Comparison of ENCODE assay signal across 18 mouse cellular contexts in genomic region chr19:27409196-27409595, GRCm38 (mm10).
"Had no signal": no experiment of that assay in that cellular context is flagged by ENCODE, and none has a peak within 500 bp of the region (broad histone marks: within the 10 kb centered on the region; RNA-seq: fewer than 3 reads in every experiment).

No protein-coding gene starts in this region.

- H3K27ac ChIP-seq: heart, embryonic 13.5 days; heart, embryonic 15.5 days; hindbrain, embryonic 13.5 days; hindbrain, embryonic 15.5 days; hindbrain, postnatal 0 days; limb, embryonic 13.5 days; limb, embryonic 15.5 days; liver, embryonic 12.5 days; liver, embryonic 14.5 days had no signal

- H3K4me3 ChIP-seq: heart, embryonic 13.5 days; heart, embryonic 15.5 days; hindbrain, embryonic 13.5 days; hindbrain, embryonic 15.5 days; limb, embryonic 13.5 days; limb, embryonic 15.5 days; liver, embryonic 12.5 days had no signal

- DNase-seq: gastrocnemius, postnatal 10 days; gastrocnemius, postnatal 36 days; kidney, adult 11 months; kidney, adult 2 months; kidney, postnatal 14 days; kidney, postnatal 36 days; layer of hippocampus, adult 9-11 months; layer of hippocampus, postnatal 36 days; left cerebral cortex, postnatal 4 days had no signal
